Mouse (Mus musculus) bone marrow, adult 2 months (tissue): ENCODE measurements around the gene Rmi1.
"Not testable (repeated sequence)": the region's sequence is repeated elsewhere in the genome, so short reads cannot be mapped to it uniquely, and the experiment has no call there.

Experiments used
- CTCF ChIP-seq: fragments of 200-500 bp; IDR thresholded peaks from 2 replicates; pipeline ENCODE4 v1.5.1; 2011; ENCODE audit warnings: low read length, control low read depth; ENCODE audit not compliant: control insufficient read depth, insufficient read depth
- POLR2A ChIP-seq: fragments of 200-500 bp; IDR thresholded peaks from 2 replicates; pipeline ENCODE4 v1.6.1; 2011; ENCODE audit warnings: low read depth, mild to moderate bottlenecking, control low read depth, low read length, borderline replicate concordance; ENCODE audit not compliant: control insufficient read depth

DNA sequence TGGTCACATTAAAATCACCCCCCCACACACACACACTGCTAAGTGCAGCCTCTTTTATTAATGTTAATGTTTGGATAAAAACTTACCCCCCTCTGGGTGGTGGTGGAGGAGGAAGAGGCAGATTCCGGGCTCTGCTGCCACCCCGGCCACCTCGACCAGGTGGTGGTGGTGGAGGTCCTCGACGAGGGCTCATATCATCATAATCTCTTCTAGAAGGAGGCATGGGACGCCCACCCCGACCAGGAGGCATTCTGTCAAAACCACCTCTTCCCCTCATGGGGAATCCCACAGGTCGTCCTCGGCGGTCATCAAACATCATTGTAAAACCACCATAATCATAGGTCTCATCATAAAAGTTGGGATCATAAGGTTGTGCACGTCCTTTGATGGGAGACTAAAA lies 7.7 kb upstream of the Rmi1 start:
- TF ChIP-seq CTCF, POLR2A: not testable (repeated sequence)
